Mouse (Mus musculus): ENCODE results near the gene Garem2. TPM values are rescaled to one million over a fixed set of nuclear protein-coding genes. Genes with fewer than 3 reads are reported as not detected.
A peak's percentile ranks its signal among the peaks of the same experiment; 100 is the strongest.

Gene Garem2
- polyA plus RNA-seq, 2 experiments: 0.03 to 0.05 TPM

- peak overlapping the region; percentile 70 to 76 for H3K4me3 ChIP-seq (ENCODE audit: insufficient read depth in 1 of 2, low read depth in 2 of 2, low read length in 2 of 2)
- peak; percentile 18; the same call in 1 of the 2 replicates for ATAC-seq (ENCODE audit: insufficient read depth)
- no peak for DNase-seq (ENCODE audit: low read depth in 3 of 3, low spot score in 3 of 3)
- H3K36me3 ChIP-seq (replicated peaks; ENCODE audit: control insufficient read depth, insufficient read depth, low read depth): peaks cover 44% of the 10 kb centered on the region
- WGBS (ENCODE audit: insufficient replicate concordance): 20% methylated on average over 3 of the region's 3 CpGs
- TF ChIP-seq CTCF (IDR thresholded peaks at IDR 0.05; ENCODE audit: low read depth) (no peak), EP300 (IDR thresholded peaks at IDR 0.05; ENCODE audit: low read depth) (no peak)
- no peaks in the 10 kb centered on the region for H3K27me3 ChIP-seq (ENCODE audit: control insufficient read depth, insufficient read depth, low read length)
- peaks cover 3 to 7% of the 10 kb centered on the region in 2 experiments for H3K4me1 ChIP-seq (replicated peaks; ENCODE audit: control insufficient read depth in 2 of 2, insufficient read depth in 2 of 2, low read length in 1 of 2)
- H3K27ac ChIP-seq: peak overlapping the region; percentile 19; the same call in 1 of the 2 replicates
- H3K9ac ChIP-seq (replicated peaks): peak overlapping the region; percentile 97
- no peaks in the 10 kb centered on the region for H3K9me3 ChIP-seq (ENCODE audit: control insufficient read depth, low read length)
- peak overlapping the region; percentile 95 for H3K4me2 ChIP-seq (ENCODE audit: low read depth)
Measured at GRCm38 (mm10) chr5:30072377-30072776, 32.6 kb upstream of the Garem2 start.

DNA sequence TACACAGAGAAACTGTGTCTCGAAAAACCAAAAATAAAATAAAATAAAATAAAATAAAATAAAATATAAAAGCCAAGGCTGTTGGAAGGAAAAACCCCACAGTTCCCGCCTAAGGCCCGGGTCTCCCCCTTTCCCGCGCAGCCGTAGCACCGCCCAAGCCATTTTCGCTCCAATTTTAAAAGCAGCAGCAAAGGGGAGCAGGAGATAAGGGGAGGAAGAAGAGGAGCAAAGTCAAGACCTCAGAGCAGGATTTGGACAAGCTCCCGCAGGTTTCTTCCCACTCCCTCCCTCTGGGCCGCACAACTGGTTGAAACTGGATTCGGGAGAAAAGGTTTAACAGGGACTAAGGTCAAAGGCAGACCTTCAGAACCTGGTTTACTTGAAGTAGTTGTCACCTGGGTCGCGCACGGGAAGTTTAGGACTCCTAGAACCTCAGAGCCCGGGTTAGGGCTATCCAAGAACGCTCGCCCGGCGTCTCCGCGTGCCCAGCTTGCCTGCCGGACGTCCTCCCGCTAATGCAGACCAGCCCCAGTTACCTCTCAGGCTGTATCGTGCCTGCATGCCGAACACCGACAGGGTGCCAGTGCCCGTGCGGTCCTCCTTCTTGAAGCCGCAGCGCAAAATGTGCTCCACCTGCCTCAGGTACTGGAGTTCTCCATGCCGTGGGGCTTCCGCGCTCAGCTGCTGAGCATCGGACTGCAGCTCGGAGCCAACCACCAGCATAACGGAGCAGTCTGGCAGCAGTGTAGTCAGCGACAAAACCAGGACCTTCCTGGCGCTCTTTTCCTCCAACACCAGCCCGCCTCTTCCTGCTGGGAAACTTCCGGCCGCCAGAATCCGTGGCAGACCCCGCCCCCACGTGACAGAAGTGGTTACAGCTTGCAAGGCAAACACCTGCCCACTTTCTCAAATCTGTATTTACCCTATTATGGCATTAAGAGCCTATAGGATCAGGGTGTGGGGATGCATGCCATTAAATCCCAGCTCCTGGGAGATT lies 31.8 kb upstream of the Garem2 start, which contains the start of gene Tyms:
Gene Tyms (minus strand): TSS at position 793 of the 997 bp plus-strand sequence.
- DNase-seq (ENCODE audit: low read depth in 3 of 3, low spot score in 3 of 3): peak; percentile 66 to 68 (median 68)
- ATAC-seq (ENCODE audit: insufficient read depth): peak; percentile 84
- H3K9me3 ChIP-seq (ENCODE audit: control insufficient read depth, low read length): no peaks in the 10 kb centered on the region
- peak within 1 kb of the TSS; percentile 70 to 76 for H3K4me3 ChIP-seq (ENCODE audit: insufficient read depth in 1 of 2, low read depth in 2 of 2, low read length in 2 of 2)
- H3K4me2 ChIP-seq (ENCODE audit: low read depth): peak within 1 kb of the TSS; percentile 95
- H3K27me3 ChIP-seq (ENCODE audit: control insufficient read depth, insufficient read depth, low read length): no peaks in the 10 kb centered on the region
- H3K4me1 ChIP-seq (replicated peaks; ENCODE audit: control insufficient read depth in 2 of 2, insufficient read depth in 2 of 2, low read length in 1 of 2): peaks cover 3 to 7% of the 10 kb centered on the region in 2 experiments
- H3K9ac ChIP-seq (replicated peaks): peak within 1 kb of the TSS; percentile 97
- TF ChIP-seq EP300 (IDR thresholded peaks at IDR 0.05; ENCODE audit: low read depth) (peak; percentile 20; the same call in 1 of the 2 replicates), CTCF (IDR thresholded peaks at IDR 0.05; ENCODE audit: low read depth) (peak; percentile 25; the same call in 1 of the 2 replicates)
- WGBS (ENCODE audit: insufficient replicate concordance): under 1% methylated on average over 45 of the region's 45 CpGs
- H3K36me3 ChIP-seq (replicated peaks; ENCODE audit: control insufficient read depth, insufficient read depth, low read depth): peaks cover 37% of the 10 kb centered on the region
- peak within 1 kb of the TSS; percentile 29 for H3K27ac ChIP-seq

GRCm38 (mm10) chr5:30092701-30093100 lies 12.3 kb upstream of the Garem2 start:
- ATAC-seq (ENCODE audit: insufficient read depth): no peak
- no peak overlapping the region for H3K9ac ChIP-seq (replicated peaks)
- H3K4me2 ChIP-seq (ENCODE audit: low read depth): no peak overlapping the region; the same call in 1 of the 2 replicates
- no peaks in the 10 kb centered on the region for H3K4me1 ChIP-seq (replicated peaks; ENCODE audit: control insufficient read depth in 2 of 2, insufficient read depth in 2 of 2, low read length in 1 of 2)
- no peak overlapping the region for H3K27ac ChIP-seq
- no peak for DNase-seq (ENCODE audit: low read depth in 3 of 3, low spot score in 3 of 3)
- no peaks in the 10 kb centered on the region for H3K9me3 ChIP-seq (ENCODE audit: control insufficient read depth, low read length)
- no peak overlapping the region for H3K4me3 ChIP-seq (ENCODE audit: insufficient read depth in 1 of 2, low read depth in 2 of 2, low read length in 2 of 2)
- TF ChIP-seq EP300 (IDR thresholded peaks at IDR 0.05; ENCODE audit: low read depth) (no peak), CTCF (IDR thresholded peaks at IDR 0.05; ENCODE audit: low read depth) (no peak)
- H3K27me3 ChIP-seq (ENCODE audit: control insufficient read depth, insufficient read depth, low read length): no peaks in the 10 kb centered on the region
- 49% methylated on average over 13 of the region's 13 CpGs for WGBS (ENCODE audit: insufficient replicate concordance)
- no peaks in the 10 kb centered on the region for H3K36me3 ChIP-seq (replicated peaks; ENCODE audit: control insufficient read depth, insufficient read depth, low read depth)

DNA sequence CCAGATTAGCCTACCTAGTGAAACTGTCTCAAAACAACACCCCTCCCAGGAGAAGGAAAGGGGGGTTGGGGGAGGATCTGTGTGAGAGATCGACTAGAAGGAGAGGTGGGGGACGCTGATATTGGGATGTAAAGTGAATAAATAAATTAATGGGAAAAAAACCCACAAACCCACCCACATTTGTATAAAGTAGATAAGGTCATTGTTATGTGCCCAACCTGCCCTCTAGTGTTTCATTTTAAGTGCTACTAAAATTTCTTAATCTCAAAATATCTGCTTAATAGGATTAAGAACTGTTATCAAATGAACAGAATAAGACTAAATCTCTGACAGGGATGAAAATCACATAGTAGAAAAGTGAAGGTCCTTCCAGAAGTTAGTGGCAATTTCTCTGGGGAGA lies 10.6 kb upstream of the Garem2 start:
- H3K36me3 ChIP-seq (replicated peaks; ENCODE audit: control insufficient read depth, insufficient read depth, low read depth): no peaks in the 10 kb centered on the region
- H3K4me1 ChIP-seq (replicated peaks; ENCODE audit: control insufficient read depth in 2 of 2, insufficient read depth in 2 of 2, low read length in 1 of 2): no peaks in the 10 kb centered on the region
- no peak for DNase-seq (ENCODE audit: low read depth in 3 of 3, low spot score in 3 of 3)
- 25% methylated on average over 2 of the region's 2 CpGs for WGBS (ENCODE audit: insufficient replicate concordance)
- no peaks in the 10 kb centered on the region for H3K9me3 ChIP-seq (ENCODE audit: control insufficient read depth, low read length)
- H3K27me3 ChIP-seq (ENCODE audit: control insufficient read depth, insufficient read depth, low read length): no peaks in the 10 kb centered on the region
- H3K9ac ChIP-seq (replicated peaks): no peak overlapping the region
- H3K4me3 ChIP-seq (ENCODE audit: insufficient read depth in 1 of 2, low read depth in 2 of 2, low read length in 2 of 2): no peak overlapping the region
- TF ChIP-seq CTCF (IDR thresholded peaks at IDR 0.05; ENCODE audit: low read depth) (no peak), EP300 (IDR thresholded peaks at IDR 0.05; ENCODE audit: low read depth) (no peak)
- H3K4me2 ChIP-seq (ENCODE audit: low read depth): no peak overlapping the region
- no peak overlapping the region for H3K27ac ChIP-seq
- no peak for ATAC-seq (ENCODE audit: insufficient read depth)

DNA sequence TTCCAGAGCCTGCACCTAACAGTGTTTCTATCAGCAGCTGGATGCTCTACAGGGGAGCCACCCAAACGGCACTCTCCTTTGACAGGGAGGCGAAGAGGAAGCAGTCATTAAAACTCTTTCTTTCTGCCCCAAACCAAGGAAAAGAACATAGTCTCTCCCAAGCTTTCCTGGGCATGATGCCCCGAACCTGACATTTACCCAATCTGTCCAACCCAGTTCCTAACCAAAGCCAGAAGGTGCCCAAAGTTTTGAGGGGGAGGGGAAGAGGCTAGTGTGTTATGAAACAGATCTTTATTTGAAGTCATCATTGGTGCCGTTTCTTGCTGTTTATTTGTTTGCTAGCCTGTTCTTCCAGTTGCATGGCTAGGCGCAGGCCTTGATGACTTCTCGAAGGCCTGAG lies 9.2 kb upstream of the Garem2 start:
- Histone ChIP-seq H3K4me1 (replicated peaks; ENCODE audit: control insufficient read depth in 2 of 2, insufficient read depth in 2 of 2, low read length in 1 of 2) (no peaks in the 10 kb centered on the region), H3K4me3 (ENCODE audit: insufficient read depth in 1 of 2, low read depth in 2 of 2, low read length in 2 of 2) (no peak overlapping the region), H3K36me3 (replicated peaks; ENCODE audit: control insufficient read depth, insufficient read depth, low read depth) (no peaks in the 10 kb centered on the region), H3K27me3 (ENCODE audit: control insufficient read depth, insufficient read depth, low read length) (no peaks in the 10 kb centered on the region), H3K4me2 (ENCODE audit: low read depth) (no peak overlapping the region), H3K9me3 (ENCODE audit: control insufficient read depth, low read length) (no peaks in the 10 kb centered on the region), H3K27ac (no peak overlapping the region), H3K9ac (replicated peaks) (no peak overlapping the region)
- ATAC-seq (ENCODE audit: insufficient read depth) (no peak), DNase-seq (ENCODE audit: low read depth in 3 of 3, low spot score in 3 of 3) (no peak)
- TF ChIP-seq EP300 (IDR thresholded peaks at IDR 0.05; ENCODE audit: low read depth) (no peak), CTCF (IDR thresholded peaks at IDR 0.05; ENCODE audit: low read depth) (no peak)
- WGBS (ENCODE audit: insufficient replicate concordance): 54% methylated on average over 6 of the region's 6 CpGs
